Mouse (Mus musculus) forelimb bud, embryonic 11.5 days (tissue): Measurements from ENCODE around the gene Sgsm2.

Experiments used
- DNase-seq: peaks from one replicate; pipeline ENCODE4 v3.0.0-alpha.2; 2012; ENCODE audit warnings: low read depth, low spot score

The Sgsm2 gene

DNA sequence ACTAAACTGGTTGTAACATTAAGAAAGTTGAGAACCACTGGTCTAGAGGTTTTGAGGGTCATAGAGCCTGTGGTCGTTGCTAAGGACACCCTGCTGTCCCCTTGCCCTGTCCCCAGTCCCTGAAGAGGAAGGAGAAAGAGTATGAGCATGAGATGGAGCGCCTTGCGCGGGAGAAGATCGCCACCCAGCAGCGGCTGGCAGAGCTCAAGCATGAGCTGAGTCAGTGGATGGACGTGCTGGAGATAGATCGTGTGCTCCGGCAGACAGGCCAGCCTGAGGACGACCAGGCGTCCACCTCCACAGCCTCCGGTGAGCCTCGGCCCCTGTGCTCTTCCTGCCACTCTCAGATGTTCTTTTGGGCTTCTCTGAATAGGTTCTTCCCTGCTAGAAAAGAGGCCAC, 54.8 kb downstream of the Sgsm2 start:
- DNase-seq: no peak

DNA sequence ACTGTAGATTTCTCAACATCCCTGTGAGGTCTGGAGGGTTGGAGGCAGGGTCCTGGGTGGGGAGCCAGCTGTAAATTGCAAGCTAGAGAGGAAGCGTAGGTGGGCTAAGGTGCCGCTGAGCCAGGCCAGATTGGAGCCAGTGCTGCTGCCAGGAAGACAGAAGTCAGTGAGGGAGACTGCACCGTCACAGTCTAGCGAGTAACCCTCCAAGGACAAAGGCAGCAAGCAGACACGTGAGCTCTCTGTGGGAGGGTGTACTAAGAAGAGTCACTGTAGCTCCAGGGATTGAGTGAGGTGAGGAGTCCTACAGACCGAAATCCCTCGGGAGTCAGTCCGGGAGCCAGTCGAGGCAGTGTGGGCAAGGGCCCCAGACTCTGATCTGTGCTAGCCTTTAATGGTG, 55.5 kb downstream of the Sgsm2 start:
- no peak for DNase-seq

DNA sequence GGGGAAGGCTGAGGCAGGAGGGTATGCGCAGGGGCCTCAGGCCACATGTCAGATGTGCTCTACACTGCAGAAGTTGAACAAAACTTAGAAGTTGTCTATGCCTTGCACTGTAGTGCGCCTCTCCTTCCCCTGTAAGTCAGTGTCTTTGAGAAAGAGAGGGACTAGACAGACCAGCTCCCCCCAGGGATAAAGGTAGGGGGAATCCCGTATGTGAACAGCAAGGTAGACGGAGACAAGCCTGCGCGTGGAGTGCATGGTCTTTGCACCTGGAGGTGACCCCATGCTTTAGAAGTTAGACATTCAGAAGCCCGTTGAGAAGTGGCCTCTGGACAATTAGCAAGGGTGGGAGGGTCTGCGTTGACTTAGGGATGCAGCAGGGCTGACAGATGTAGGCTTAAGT, 56.1 kb downstream of the Sgsm2 start:
- DNase-seq: no peak

DNA sequence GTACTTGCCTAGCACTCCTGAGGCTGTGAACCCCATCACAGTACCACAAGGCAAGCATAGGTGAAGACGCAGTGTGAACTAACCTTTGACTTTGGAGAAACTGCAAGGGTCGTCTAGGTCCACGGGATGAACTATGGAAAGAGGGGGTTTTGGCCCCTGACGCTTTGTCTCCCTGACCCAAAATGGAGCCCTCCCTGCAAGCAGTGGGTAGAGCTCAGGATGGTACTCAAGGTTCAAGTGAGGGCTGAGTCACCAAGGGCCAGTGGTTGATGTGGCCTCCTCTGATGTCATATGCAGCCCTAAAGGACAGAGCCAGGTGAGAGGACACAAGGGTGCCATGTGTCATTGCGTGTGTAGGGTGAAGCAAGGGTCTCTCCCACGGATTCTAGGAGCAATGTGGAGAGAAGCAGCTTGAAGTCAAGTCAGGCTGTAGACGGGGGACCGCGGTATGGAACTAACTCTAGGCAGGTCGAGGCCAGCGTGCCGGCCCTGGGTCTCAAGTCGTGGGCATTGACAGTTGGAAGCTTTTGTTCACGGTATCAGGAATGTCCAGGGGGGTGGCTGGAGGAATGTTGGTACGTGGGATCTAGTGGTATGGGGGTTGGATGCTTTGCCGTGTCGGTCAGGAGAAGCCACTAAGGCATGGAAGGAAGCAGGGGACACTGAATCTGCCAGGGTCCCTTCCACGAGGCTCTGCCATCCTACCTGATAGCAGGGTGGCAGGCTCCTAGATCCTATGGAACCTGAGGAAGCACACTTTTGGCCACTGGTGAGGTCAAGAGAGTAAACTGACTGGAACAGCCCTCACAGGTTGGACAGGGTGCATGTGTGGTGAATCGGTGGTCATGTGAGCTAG, 56.8 kb downstream of the Sgsm2 start:
- DNase-seq: no peak

DNA sequence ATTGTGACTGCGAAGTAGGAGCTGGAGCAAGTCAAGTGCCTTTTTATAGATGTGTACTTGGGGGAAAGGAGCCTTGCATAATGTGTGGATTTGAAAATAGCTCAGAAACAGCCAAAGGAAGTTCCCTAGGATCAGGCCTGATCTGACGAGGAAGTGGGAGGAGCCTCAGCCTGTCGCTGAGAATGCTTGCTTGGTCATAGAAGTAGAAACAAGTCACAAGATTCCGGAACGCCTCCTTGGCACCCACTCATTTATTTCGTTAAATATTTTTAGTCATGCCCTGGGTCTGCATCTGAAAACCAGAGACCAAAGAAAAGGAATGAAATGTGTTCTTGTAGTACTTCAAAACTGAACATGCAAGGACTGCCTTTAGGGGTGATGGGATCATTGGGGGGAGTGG, 57.9 kb downstream of the Sgsm2 start:
- DNase-seq: no peak

DNA sequence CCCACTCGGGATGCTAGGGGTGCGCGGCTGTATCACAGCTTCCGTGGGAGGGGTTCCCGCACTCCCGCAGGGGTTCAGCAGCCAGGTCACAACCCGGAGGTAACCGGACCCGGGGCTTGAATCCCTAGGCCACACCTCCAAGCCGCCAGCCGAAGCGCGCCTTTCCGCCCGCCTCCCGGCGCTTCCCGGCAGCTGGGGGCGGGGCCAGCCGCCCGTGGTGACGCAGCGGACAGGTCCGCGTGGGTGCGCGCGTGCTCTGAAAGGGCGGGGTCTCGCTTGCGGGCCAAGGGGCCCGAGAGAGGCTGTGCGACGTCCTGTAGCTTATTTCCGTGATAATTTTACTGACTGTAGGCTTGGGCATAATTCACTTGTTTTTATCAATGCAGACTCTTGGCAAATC, 58.4 kb downstream of the Sgsm2 start:
- peak; percentile 90 for DNase-seq

DNA sequence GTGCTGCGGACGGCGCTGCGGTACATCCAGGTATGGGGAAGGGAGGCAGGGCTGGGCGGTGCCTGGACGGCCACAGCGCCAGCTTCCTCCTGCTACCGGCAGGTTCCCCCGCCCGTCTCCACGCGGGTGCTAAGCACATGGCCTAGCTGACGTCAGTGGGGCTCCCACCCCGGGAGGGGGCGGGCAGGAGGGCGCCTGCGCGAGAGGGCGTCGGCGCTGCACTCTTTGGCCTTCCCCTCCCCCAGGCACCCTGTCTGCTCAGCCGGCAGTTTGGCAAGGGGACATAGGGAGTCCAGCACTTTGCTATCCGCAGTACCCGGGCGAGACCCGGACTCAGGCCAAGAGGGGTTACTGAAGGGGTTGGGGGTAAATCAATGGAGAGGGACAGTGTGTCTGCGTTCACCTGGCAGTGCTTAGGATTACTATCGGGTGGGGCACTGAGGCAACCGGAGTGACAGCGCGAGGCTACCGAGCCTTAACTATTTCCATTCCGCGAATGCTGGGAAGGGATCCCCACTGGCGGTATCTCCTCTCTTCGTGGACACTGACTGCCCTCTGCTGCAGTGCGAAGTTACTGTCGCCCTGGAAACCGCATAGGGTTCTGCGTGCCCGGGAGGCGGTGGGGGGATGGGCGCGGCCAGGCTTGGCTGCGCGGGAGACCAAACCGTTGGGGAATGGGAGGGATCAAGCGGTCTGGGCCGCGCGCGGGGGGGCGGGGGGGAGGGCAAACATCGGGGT, 59.0 kb downstream of the Sgsm2 start:
- peak; percentile 87 for DNase-seq

DNA sequence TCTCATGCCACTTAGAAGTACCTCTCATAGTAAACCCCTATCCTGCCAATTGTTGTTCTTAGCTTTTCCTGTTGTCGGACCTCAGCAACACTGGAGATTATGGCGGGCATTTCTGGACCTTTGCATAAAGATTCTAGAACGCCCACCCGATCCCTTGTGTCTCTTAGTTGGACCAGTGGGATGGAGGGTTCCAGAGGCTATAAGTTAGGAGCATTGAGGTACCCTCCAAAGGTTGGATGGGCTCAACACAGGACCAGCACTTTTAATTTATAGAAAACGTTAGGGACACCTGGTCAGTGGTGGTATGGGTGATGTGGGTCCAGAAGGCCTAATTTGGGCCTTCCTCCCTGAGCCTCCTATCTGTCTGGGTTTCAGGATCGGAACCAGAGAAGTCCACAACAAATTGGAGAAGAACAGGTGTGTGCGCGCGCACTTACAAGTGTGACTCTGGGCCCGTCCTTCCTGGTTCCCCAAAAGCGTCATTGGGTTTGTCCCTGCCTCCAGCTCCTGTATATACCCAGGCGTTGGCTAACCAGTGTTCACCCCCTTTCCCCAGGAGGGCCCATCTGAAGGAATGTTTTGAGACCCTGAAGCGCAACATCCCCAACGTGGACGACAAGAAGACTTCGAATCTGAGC, 59.7 kb downstream of the Sgsm2 start:
- no peak for DNase-seq

DNA sequence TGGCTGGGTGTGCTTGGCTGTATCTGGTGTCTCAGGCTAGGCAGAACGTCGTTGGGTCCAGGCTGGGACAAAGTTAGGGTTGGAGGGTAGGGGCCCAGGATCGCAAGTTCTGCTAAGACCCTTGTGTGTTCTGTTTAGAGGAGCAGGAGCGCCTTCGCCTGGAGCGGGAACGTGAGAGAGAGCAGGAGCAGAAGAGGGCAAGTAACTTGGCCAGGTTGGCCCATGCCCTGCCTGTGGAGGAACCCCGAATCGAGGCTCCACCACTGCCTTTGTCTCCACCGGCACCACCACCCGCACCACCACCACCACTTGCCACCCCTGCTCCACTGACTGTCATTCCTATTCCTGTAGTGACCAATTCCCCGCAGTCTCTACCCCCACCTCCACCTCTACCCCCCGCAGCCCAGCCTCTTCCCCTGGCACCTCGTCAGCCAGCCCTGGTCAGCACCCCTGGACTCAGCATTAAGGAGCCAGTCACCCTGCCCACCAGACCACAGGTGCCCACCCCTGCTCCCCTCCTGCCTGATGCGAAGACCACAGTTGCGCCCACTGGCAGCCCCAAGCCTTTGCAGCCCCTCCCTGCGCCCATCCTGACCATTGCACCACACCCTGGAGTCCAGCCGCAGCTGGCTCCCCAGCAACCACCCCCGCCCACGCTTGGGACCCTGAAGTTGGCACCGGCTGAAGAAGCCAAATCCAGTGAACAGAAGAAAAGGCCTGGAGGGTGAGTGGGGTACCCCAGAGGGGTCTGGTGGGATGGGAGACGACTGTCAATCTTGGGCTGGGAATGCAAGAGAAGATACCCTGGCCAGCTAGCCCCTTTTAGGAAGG, 60.4 kb downstream of the Sgsm2 start:
- no peak for DNase-seq

DNA sequence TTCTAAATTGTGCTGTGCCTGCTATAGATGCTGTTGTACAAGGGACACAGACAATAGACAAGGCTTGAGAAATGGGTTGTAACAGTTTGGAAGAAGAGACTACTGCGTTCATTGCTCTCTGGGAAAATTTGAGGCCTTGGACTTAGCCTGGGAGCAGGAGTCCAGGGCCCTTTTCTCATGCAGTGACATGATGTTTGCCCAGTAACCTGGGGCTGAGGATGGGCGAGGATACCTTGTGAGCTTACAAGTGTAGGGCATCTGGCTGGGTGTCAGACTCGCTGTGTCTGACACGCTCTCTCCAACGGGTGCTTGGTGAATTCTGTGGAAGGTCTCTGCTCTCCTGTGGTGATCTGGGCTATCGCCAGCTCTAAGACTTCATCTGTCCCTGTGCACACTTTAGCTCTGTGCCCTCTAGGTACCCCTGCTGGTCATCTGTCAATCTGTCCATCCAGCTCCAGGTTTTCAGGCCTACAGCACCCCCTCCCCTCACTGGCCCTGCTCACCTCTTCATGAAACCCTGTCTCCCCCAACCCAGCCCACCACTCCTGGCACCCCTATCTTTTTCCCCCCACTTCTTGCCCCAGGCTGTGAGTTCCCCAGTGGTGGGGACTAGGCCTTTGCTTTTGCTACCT, 61.2 kb downstream of the Sgsm2 start:
- no peak for DNase-seq

DNA sequence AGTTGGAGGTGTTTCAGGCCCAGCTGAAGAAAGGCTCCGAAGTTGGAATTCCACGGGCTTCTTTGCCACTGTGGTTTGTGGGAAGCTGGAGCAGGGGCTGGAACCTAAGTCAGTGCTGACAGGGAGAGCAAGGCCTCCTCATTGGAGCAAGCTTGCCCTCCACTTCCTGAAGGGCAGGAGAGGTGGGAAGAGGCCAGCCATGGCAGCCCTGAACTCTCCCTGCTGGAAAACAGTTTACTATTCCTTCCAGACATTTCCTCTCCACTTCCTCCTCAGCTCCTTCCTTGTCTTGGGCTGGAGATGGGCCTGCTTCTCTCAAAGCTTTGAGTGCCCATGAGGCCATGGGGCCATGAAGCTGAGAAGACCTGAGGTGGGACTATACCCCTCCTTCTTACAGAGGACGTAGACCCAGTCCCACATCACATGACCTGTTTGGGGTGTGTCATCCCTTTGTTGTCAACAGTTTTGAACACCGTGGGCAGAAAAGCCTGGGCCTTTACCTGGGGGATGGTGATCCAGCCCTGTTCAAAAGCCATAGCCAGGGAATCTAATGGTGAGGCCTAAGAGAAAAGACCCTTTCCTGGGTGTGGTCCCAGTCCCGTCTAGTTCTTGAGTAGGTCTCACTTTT, 62.1 kb downstream of the Sgsm2 start:
- no peak for DNase-seq

DNA sequence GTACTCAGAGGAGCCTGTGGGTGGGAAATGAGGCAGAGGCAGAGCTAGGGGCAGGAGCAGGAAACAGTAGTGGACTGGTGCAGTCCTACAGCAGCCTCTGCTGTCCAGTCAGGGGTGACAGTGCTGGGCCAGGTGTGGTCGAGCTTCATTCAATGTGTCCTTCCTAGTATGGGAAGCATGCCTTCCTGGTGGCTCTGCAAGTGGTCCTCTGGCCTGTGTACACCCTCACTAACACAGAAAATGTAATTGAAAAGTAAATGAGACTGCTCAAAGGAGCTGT, 62.6 kb downstream of the Sgsm2 start:
- DNase-seq: no peak

DNA sequence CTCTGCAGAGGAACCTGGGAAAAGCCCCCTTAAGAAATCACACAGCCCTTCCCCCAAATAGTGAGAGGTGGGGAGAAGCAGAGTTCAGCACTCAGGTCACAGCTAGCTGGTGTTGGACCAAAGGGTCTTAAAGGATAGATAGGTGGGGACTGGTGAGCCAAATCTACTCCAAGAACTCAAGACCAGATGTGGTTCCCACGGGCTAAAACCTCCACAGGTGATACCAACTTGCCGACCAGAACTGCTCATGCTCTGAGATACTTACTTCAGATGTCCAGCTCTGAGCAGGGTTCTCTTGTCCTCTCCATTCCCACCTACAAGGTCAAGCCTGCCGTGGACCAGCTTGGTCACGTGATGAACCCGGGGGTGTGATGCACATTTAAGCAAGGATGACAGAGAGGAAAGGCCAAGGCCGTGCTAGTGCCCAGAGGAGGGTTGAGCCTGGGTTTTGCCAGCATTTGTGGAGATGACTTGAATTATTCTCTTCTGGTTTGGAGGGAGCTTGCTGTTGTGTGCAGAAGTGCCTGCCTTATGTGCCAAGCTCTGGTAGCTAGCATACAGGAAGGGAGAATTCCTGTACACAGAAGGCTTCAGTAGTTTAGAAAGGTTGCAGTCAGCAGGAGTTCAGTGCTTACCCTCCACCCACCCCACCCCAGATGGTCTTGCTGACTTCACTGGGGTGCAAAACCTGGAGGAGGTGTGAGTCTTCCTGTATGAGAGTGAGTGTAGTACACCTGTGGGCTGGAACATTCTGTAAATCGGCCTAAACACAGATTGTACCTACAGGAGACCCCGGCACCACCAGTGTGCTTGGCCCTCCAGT, 63.1 kb downstream of the Sgsm2 start:
- no peak for DNase-seq

DNA sequence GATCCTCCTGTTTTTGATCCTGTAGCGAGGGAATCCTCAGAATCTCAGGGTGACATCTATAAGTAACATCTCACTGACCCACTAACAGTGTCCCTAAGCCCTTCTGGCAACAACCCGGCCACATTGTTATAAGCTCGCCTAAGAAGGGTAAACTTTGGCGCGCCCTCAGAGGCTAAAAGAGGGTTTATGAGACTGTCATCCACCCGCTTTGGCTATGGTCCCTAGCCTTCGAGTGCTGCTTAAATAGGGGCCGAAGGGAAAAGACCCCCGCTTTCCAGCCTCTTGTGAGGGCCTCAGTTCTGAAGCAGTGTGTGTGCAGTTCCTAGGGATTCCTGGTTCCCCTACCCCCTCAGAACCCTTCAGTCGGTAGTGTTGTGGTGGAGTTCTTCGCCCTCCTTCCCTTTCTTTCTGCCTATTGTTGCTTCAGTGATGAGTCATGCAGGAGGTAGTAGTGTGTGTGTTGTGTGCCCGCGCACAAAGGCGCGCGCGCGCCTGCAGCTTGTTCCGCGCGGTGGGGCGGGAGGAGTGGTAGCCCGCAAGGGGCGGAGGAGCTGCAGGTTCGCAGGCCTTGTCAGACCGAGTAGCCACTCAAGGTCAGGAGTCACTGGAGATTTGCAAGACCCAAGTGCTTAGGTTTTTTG, 64.2 kb downstream of the Sgsm2 start:
- peak; percentile 41 for DNase-seq

DNA sequence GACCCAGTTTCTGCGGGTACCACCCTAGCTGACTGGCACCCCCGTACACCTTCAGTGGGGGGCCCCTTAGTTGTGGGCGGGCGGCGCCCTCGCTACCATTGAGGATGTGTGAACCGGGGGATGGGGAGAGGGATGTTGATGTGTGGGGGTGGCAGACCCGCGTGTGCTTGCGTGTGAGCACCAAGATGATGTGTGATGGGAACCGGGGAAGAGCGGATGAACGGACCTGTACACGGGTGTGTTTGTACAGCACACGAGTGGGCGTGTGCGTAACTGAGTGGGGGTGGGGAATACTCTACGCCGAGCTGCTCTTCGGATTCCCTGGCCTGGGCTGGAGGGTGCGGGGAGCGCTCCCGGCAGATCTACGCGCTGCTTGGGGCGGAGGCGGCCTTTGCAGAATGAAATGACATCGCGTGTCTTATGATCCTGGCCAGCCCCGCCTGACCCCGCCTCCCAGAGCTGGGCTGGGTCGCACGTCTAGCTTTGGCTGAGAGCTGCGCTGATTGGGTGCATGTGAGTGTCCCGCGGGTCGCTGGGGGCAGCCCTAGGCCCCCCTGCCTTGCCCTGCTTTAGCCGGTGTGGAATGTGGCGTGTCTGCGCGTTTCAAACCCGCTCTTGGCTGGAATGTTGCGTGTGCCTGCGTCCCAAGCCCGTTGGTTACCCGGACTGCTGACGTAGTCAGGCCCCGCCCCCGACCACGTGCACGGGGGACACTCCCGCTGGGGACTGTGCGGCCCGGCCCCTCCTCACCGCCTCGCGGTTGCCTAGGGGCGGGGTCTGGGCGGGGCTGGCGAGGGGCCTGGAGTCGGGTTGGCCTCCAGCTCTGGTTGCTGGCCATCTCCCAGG, 65.0 kb downstream of the Sgsm2 start:
- peak; percentile 98 for DNase-seq

DNA sequence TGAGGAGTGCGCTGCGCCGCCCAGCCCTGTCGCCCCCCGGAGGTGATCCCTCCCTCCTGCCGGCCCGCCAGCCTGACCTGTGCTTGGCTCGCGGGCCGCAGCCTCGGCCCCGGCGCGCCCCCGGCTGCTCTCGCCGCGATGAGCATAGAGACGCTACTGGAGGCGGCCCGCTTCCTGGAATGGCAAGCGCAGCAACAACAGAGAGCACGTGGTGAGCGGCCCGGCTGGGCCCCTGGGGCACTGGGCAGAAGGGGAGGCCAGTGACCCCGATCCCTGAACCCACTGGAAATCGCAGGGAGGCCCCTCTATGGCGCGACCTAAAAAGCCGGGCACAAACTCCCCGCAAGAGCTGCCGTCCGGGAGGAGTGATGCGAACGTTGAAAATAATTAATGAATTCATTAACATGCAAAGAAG, 65.7 kb downstream of the Sgsm2 start:
- peak; percentile 21 for DNase-seq

DNA sequence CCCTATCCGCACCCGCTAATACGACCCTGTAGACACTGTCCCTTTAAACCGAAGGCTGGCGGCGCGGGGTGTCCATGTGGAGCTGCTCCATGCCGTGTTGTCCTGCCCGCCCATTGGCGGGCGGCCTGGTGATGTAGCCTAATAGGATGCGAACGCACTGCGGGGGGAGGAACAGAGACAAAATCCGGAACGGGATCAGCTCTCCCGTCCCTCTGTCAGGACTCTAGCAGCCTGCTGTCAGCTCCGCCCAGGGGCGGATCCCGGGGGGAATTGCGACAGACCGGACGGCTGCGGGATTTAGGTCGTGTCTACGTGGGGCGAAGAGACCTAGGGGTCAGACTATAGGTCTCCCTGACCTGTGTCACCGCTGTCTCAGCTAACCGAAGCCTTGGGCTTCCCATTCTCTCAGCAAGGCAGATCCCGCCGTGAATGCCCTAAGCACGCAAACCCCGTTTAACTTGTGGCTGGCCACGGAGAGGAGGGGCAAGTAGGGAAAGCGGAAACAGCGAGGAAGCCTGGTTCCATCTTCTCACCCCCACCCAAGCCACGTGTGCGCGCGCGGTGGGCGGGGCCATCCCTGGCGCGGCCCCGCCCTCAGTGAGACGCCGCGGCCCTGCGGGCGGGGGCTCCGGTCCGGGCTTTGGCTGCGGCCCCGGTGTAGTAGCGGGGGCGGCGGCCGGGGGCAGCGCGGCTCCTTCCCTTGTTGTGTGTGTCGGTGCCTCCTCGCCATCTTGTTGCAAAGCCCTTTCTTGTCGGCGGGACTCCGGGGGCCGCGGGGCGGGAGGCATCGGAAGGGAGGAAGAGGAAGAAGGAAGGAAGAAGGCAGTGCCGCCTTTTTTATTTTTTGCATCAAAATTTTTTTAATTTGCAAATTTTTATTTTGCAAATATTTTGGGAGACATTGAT, 66.4 kb downstream of the Sgsm2 start, which contains the start of gene Mnt:
TSS of gene Mnt (plus strand) at position 665 of the 906 bp plus-strand sequence.
- DNase-seq: peak; percentile 98

DNA sequence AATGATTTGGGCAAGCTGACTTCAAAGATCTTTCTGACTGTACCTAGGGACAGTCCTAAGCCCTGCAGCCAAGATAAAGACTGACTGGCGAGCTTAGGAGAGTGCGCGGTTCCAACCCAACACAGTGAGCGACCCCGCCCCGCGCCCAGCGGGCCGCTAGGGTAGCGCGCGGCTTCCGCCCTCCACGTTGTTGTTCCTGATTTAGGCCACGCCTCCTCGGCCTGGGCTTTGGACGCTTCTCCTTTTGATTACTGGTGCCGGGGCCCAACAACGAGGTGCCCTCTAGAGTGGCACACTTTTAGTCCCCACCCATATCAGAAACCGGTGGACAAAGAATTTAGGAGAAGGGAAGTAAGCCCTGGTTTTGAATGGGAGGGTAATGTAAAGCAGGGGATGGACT, 67.0 kb downstream of the Sgsm2 start:
- DNase-seq: peak; percentile 81
